Mouse (Mus musculus) CH12.LX (cell line): Measurements from ENCODE around the gene Olfr693. TPM values are rescaled to one million over a fixed set of nuclear protein-coding genes. Genes with fewer than 3 reads are reported as not detected.
A peak's percentile ranks its signal among the peaks of the same experiment; 100 is the strongest.

ENCODE experiments used
- DNase-seq: peaks from one replicate; pipeline ENCODE4 v3.0.0-alpha.2; 2013; ENCODE audit errors: extremely low read depth
- H3K27ac ChIP-seq: 2 replicates; pipeline ENCODE4 v1.5.1; 2012; ENCODE audit warnings: low read depth, mild to moderate bottlenecking, control low read depth, moderate library complexity; ENCODE audit not compliant: insufficient read depth
- H3K27me3 ChIP-seq: replicated peaks from 2 replicates; pipeline ENCODE3; 2012; ENCODE audit warnings: inconsistent platforms
- H3K36me3 ChIP-seq, 2 experiments: replicated peaks in 1 of 2; 2 replicates each; pipeline versions ENCODE3 to v1.6.1; 2012; ENCODE audit warnings: inconsistent platforms in 1 of 2, low read length in 1 of 2, mild to moderate bottlenecking in 1 of 2, mixed read lengths in 1 of 2, moderate library complexity in 1 of 2; ENCODE audit not compliant: control insufficient read depth in 1 of 2, insufficient read depth in 1 of 2
- H3K4me1 ChIP-seq, 2 experiments: 2 replicates each; pipeline ENCODE4 v1.6.1; 2012; ENCODE audit warnings: inconsistent platforms in 1 of 2, moderate library complexity in 1 of 2; ENCODE audit not compliant: insufficient read depth in 2 of 2, control insufficient read depth in 1 of 2
- H3K4me2 ChIP-seq: 2 replicates; pipeline ENCODE4 v1.6.1; 2012; ENCODE audit warnings: low read depth, mild to moderate bottlenecking, control low read depth; ENCODE audit not compliant: poor library complexity, insufficient read depth, severe bottlenecking
- H3K4me3 ChIP-seq, 3 experiments: fragments of 150-350 bp in 1 of 3; sonication (generic) in 1 of 3; replicated peaks in 1 of 3; 2 replicates each; pipeline versions ENCODE3 to v1.5.1; 2011 to 2012; ENCODE audit warnings: low read depth in 2 of 3, low read length in 2 of 3, mild to moderate bottlenecking in 2 of 3, moderate library complexity in 2 of 3, control low read depth in 1 of 3, improper control_type of control experiment in 1 of 3, inconsistent platforms in 1 of 3, mixed read lengths in 1 of 3; ENCODE audit not compliant: poor library complexity in 1 of 3
- H3K79me2 ChIP-seq: replicated peaks from 2 replicates; pipeline ENCODE4 v1.6.1; 2012; ENCODE audit warnings: mild to moderate bottlenecking, moderate library complexity; ENCODE audit not compliant: control insufficient read depth, poor library complexity, insufficient read depth, severe bottlenecking; ENCODE audit errors: extremely low read depth
- H3K9ac ChIP-seq: 2 replicates; pipeline ENCODE4 v1.6.1; 2012; ENCODE audit warnings: low read depth, mild to moderate bottlenecking, control low read depth, moderate library complexity; ENCODE audit not compliant: insufficient read depth
- H3K9me3 ChIP-seq: replicated peaks from 2 replicates; pipeline ENCODE3; 2012; ENCODE audit warnings: low read length, inconsistent platforms, mixed read lengths
- BHLHE40 ChIP-seq: IDR thresholded peaks from 2 replicates; pipeline ENCODE4 v1.6.1; 2011; ENCODE audit warnings: mild to moderate bottlenecking, low read depth, low read length, improper control_type of control experiment
- CHD1 ChIP-seq: IDR thresholded peaks from 2 replicates; pipeline ENCODE4 v1.6.1; 2012; ENCODE audit warnings: low read depth, low read length, improper control_type of control experiment, inconsistent platforms
- CHD2 ChIP-seq: IDR thresholded peaks from 2 replicates; pipeline ENCODE4 v1.6.1; 2011; ENCODE audit warnings: low read length, improper control_type of control experiment
- JUN ChIP-seq: IDR thresholded peaks from 2 replicates; pipeline ENCODE4 v1.6.1; 2011; ENCODE audit warnings: low read depth, mild to moderate bottlenecking, low read length, improper control_type of control experiment, moderate library complexity; ENCODE audit not compliant: insufficient read depth
- MAX ChIP-seq: IDR thresholded peaks from 2 replicates; pipeline ENCODE4 v1.6.1; 2011; ENCODE audit warnings: low read length, improper control_type of control experiment
- NELFE ChIP-seq: IDR thresholded peaks from 2 replicates; pipeline ENCODE4 v1.6.1; 2011; ENCODE audit warnings: low read depth, low read length, improper control_type of control experiment
- NRF1 ChIP-seq: IDR thresholded peaks from 2 replicates; pipeline ENCODE4 v1.6.1; 2014; ENCODE audit warnings: low read depth, mild to moderate bottlenecking, inconsistent platforms, low read length, improper control_type of control experiment, moderate library complexity
- POLR2A ChIP-seq: IDR thresholded peaks from 2 replicates; pipeline ENCODE4 v1.6.1; 2011; ENCODE audit warnings: low read depth, mild to moderate bottlenecking, improper control_type of control experiment, low read length
- TCF12 ChIP-seq: IDR thresholded peaks from 2 replicates; pipeline ENCODE4 v1.6.1; 2014; ENCODE audit warnings: low read depth, mild to moderate bottlenecking, inconsistent platforms, low read length, improper control_type of control experiment
- UBTF ChIP-seq: IDR thresholded peaks from 2 replicates; pipeline ENCODE4 v1.6.1; 2012; ENCODE audit warnings: low read depth, mild to moderate bottlenecking, inconsistent platforms, low read length, improper control_type of control experiment, moderate library complexity
- USF1 ChIP-seq: IDR thresholded peaks from 2 replicates; pipeline ENCODE4 v1.6.1; 2014; ENCODE audit warnings: low read depth, mild to moderate bottlenecking, inconsistent platforms, low read length, improper control_type of control experiment
- ZC3H11A ChIP-seq: IDR thresholded peaks from 2 replicates; pipeline ENCODE4 v1.6.1; 2012; ENCODE audit warnings: low read depth, mild to moderate bottlenecking, inconsistent platforms, low read length, improper control_type of control experiment
- ZMIZ1 ChIP-seq: IDR thresholded peaks from 2 replicates; pipeline ENCODE4 v1.6.1; 2012; ENCODE audit warnings: low read depth, mild to moderate bottlenecking, inconsistent platforms, low read length, improper control_type of control experiment
- ZNF384 ChIP-seq: IDR thresholded peaks from 2 replicates; pipeline ENCODE4 v1.6.1; 2012; ENCODE audit warnings: low read depth, low read length, improper control_type of control experiment, inconsistent platforms
- dilution Hi-C: fragments of 300-500 bp; cut with MboI; formaldehyde crosslinking; loops from 2 replicates; pipeline ENCODE4 v1.14.3; 2020; ENCODE audit warnings: low sequenced_read_pairs; ENCODE audit not compliant: extremely low pct_unique_long_range_greater_than_20kb, extremely low pct_ligation_motif_present
- in situ Hi-C: fragments of 300-500 bp; cut with MboI; formaldehyde crosslinking; loops from 3 replicates; pipeline ENCODE4 v1.14.3; 2019; ENCODE audit warnings: low sequenced_read_pairs, low pct_ligation_motif_present, low pct_unique_long_range_greater_than_20kb, mixed read lengths
- polyA plus RNA-seq: library from polyadenylated mRNA; unstranded; fragments of >175 nt; gene quantifications from 2 replicates; pipeline ENCODE4 v1.2.1, GENCODE M21; 2012; ENCODE audit warnings: low read depth; ENCODE audit not compliant: insufficient read length
- total RNA-seq, 2 experiments: library from RNA; depleted of rRNA; stranded (reverse); fragments of 300-350 nt in 1 of 2; fragments of >200 nt in 1 of 2; gene quantifications; 2 replicates each; pipeline ENCODE4 v1.2.3; 2012 to 2014

Gene Olfr693
- total and polyA plus RNA-seq, 3 experiments: not detected

DNA sequence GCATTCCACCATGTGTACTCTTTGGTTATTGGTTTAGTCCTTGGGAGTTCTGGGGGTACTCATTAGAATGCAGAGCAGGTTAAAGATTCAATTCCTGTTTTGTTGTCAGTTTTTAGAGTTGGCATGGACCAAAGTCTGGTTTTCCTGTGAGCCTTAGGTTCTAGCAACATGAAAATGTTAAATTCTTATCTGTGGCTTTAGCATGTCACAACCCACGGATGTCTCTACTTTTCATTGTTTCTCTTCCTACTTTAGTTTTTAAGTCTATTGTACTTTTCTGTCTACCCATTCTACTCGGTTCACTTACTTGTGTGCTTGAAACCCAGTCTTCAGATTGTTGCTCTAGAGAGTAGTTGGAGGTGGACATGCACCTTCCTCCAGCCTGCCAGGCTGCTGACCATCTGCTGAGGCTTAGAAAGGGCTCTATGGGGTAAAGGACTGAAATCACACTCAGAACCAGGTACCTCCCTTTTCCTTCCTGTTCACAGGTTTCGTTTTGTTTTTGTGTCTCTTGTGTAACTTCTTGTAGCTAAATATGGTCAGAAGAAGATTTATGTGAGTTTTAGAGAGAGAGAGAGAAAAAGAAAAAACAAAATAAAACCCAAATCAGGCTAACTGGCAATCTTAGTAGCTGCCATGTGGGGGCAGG, 36.0 kb downstream of the Olfr693 start:
- TF ChIP-seq ZC3H11A: no peak
- TF ChIP-seq TCF12: no peak
- TF ChIP-seq ZMIZ1: no peak
- peak; percentile 61 for TF ChIP-seq POLR2A
- TF ChIP-seq CHD1: 0 out of 2 replicates have a peak, but pooled peaks have one; percentile 37
- TF ChIP-seq UBTF: no peak
- dilution Hi-C loops: no loop called here
- Histone ChIP-seq H3K9ac (peak overlapping the region; percentile 63), H3K27me3 (no peaks in the 10 kb centered on the region), H3K79me2 (no peaks in the 10 kb centered on the region; the same call in 1 of the 2 replicates), H3K4me2 (peak overlapping the region; percentile 90), H3K27ac (peak overlapping the region; percentile 55), H3K9me3 (no peaks in the 10 kb centered on the region), H3K4me1 (peaks cover 2 to 29% of the 10 kb centered on the region in 2 experiments; a peak in 2 of 4 replicates), H3K36me3 (no peaks in the 10 kb centered on the region), H3K4me3 (peak overlapping the region; percentile 37 to 63 (median 45))
- no peak for DNase-seq
- in situ Hi-C loops: no loop called here

GRCm38 (mm10) chr7:106640839-106641238, 39.5 kb downstream of the Olfr693 start:
- H3K4me1 ChIP-seq: peaks cover 2 to 29% of the 10 kb centered on the region in 2 experiments; a peak in 2 of 4 replicates
- in situ Hi-C loops (no loop called here), dilution Hi-C loops (no loop called here)
- peak overlapping the region; percentile 50; the same call in 1 of the 2 replicates for H3K4me2 ChIP-seq
- peaks cover 4 to 5% of the 10 kb centered on the region in 2 experiments for H3K36me3 ChIP-seq
- H3K79me2 ChIP-seq: no peaks in the 10 kb centered on the region; the same call in 1 of the 2 replicates
- no peak overlapping the region for H3K27ac ChIP-seq
- no peak for DNase-seq
- no peaks in the 10 kb centered on the region for H3K9me3 ChIP-seq
- TF ChIP-seq NELFE: no peak
- TF ChIP-seq MAX: no peak
- TF ChIP-seq POLR2A: no peak
- no peak for TF ChIP-seq JUN
- no peak for TF ChIP-seq BHLHE40
- TF ChIP-seq USF1: no peak
- no peak for TF ChIP-seq CHD2
- no peak for TF ChIP-seq ZNF384
- no peak for TF ChIP-seq ZMIZ1
- TF ChIP-seq NRF1: no peak
- no peak for TF ChIP-seq ZC3H11A
- no peak overlapping the region for H3K4me3 ChIP-seq
- H3K9ac ChIP-seq: no peak overlapping the region
- H3K27me3 ChIP-seq: no peaks in the 10 kb centered on the region
